Mouse (Mus musculus): ENCODE data around the gene Dpep2nb. TPM values are rescaled to one million over a fixed set of nuclear protein-coding genes. Genes with fewer than 3 reads are reported as not detected.

The Dpep2nb gene
- total and polyA plus RNA-seq, 3 experiments: not detected

DNA sequence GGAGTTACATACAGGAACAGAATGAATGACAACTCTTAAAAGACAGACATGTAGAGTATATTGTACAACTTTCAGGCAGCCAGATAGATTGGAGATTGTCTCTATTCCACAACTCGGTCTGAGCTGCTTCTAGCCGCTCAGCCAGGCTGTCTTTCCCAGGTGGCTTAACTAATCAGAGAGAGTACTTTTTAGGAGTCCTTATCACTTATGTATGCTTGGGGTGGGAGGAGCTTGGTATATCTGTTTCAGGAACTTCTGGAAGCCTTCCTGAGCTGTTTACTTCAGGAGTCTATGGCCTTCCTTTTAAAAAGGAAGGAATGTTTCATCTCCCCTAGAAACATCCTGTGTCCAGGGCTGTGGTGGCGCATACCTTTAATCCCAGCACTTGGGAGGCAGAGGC is 12.3 kb upstream of the Dpep2nb start:
- Histone ChIP-seq H3K27ac (ENCODE audit: insufficient read depth, low read depth) (no peak overlapping the region), H3K36me3 (replicated peaks in 1 of 2; ENCODE audit: control insufficient read depth in 1 of 2, insufficient read depth in 1 of 2, low read length in 1 of 2) (peaks cover 30 to 75% of the 10 kb centered on the region in 2 experiments), H3K4me1 (ENCODE audit: control insufficient read depth in 1 of 2, insufficient read depth in 2 of 2) (no peaks in the 10 kb centered on the region), H3K4me3 (replicated peaks in 1 of 3; ENCODE audit: low read depth in 2 of 3, low read length in 2 of 3, poor library complexity in 1 of 3) (no peak overlapping the region), H3K27me3 (replicated peaks) (no peaks in the 10 kb centered on the region), H3K4me2 (ENCODE audit: insufficient read depth, low read depth, poor library complexity, severe bottlenecking) (no peak overlapping the region), H3K9me3 (replicated peaks; ENCODE audit: low read length) (no peaks in the 10 kb centered on the region), H3K9ac (ENCODE audit: insufficient read depth, low read depth) (no peak overlapping the region), H3K79me2 (replicated peaks; ENCODE audit: control insufficient read depth, extremely low read depth, insufficient read depth, poor library complexity, severe bottlenecking) (no peaks in the 10 kb centered on the region)
- no peak for DNase-seq (ENCODE audit: extremely low read depth)
- dilution Hi-C loops (cut with MboI; ENCODE audit: extremely low pct_ligation_motif_present, extremely low pct_unique_long_range_greater_than_20kb, low sequenced_read_pairs) (no loop called here), in situ Hi-C loops (cut with MboI; ENCODE audit: low pct_ligation_motif_present, low pct_unique_long_range_greater_than_20kb, low sequenced_read_pairs) (no loop called here)
- no peak for TF ChIP-seq ELF1 (IDR thresholded peaks at IDR 0.05; ENCODE audit: low read depth, low read length)

DNA sequence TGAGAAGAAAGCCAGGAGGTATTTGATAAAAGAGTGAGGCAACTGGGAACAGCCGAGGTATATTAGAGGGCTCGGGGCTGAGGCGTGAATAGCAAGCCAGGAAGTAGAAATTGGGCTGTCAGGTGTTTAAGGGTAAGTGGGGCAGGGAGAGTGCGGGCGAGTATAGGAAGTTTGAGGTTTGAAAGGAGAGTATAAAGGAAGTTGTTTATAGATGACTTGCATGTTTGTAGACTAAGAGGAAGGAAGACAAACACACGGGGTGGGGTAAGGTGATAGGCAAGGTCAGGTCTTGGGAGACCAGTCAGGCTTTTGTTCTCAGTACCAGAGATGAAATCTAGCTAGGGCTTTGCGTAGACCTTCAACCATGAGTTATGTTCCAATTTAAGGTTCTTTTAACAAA is 11.4 kb upstream of the Dpep2nb start:
- no peak overlapping the region for H3K27ac ChIP-seq (ENCODE audit: insufficient read depth, low read depth)
- no peaks in the 10 kb centered on the region for H3K79me2 ChIP-seq (replicated peaks; ENCODE audit: control insufficient read depth, extremely low read depth, insufficient read depth, poor library complexity, severe bottlenecking)
- in situ Hi-C loops (cut with MboI; ENCODE audit: low pct_ligation_motif_present, low pct_unique_long_range_greater_than_20kb, low sequenced_read_pairs) (no loop called here), dilution Hi-C loops (cut with MboI; ENCODE audit: extremely low pct_ligation_motif_present, extremely low pct_unique_long_range_greater_than_20kb, low sequenced_read_pairs) (no loop called here)
- no peak overlapping the region for H3K4me3 ChIP-seq (replicated peaks in 1 of 3; ENCODE audit: low read depth in 2 of 3, low read length in 2 of 3, poor library complexity in 1 of 3)
- H3K36me3 ChIP-seq (replicated peaks in 1 of 2; ENCODE audit: control insufficient read depth in 1 of 2, insufficient read depth in 1 of 2, low read length in 1 of 2): peaks cover 30 to 68% of the 10 kb centered on the region in 2 experiments
- DNase-seq (ENCODE audit: extremely low read depth): no peak
- TF ChIP-seq JUN (IDR thresholded peaks at IDR 0.05; ENCODE audit: insufficient read depth, low read depth, low read length): no peak
- no peak for TF ChIP-seq ZC3H11A (IDR thresholded peaks at IDR 0.05; ENCODE audit: low read depth, low read length)
- TF ChIP-seq NRF1 (IDR thresholded peaks at IDR 0.05; ENCODE audit: low read depth, low read length): no peak
- TF ChIP-seq USF1 (IDR thresholded peaks at IDR 0.05; ENCODE audit: low read depth, low read length): no peak
- no peak for TF ChIP-seq MAZ (IDR thresholded peaks at IDR 0.05; ENCODE audit: low read depth, low read length)
- no peak for TF ChIP-seq CTCF (conservative IDR thresholded peaks at IDR 0.05 in 1 of 2, IDR thresholded peaks at IDR 0.05 in 1 of 2; ENCODE audit: low read depth in 2 of 2, low read length in 2 of 2)
- TF ChIP-seq PAX5 (IDR thresholded peaks at IDR 0.05; ENCODE audit: low read length): no peak
- TF ChIP-seq CHD2 (IDR thresholded peaks at IDR 0.05; ENCODE audit: low read length): no peak
- TF ChIP-seq ETS1 (conservative IDR thresholded peaks at IDR 0.05; ENCODE audit: low read depth, low read length): no peak
- TF ChIP-seq MYC (IDR thresholded peaks at IDR 0.05; ENCODE audit: low read depth, low read length): no peak
- TF ChIP-seq POLR2AphosphoS2 (IDR thresholded peaks at IDR 0.05; ENCODE audit: low read depth, low read length): no peak
- TF ChIP-seq ZMIZ1 (IDR thresholded peaks at IDR 0.05; ENCODE audit: low read depth, low read length): no peak
- no peak overlapping the region for H3K4me2 ChIP-seq (ENCODE audit: insufficient read depth, low read depth, poor library complexity, severe bottlenecking)
- no peaks in the 10 kb centered on the region for H3K27me3 ChIP-seq (replicated peaks)
- no peak overlapping the region for H3K9ac ChIP-seq (ENCODE audit: insufficient read depth, low read depth)
- H3K4me1 ChIP-seq (ENCODE audit: control insufficient read depth in 1 of 2, insufficient read depth in 2 of 2): peaks cover 0 to 4% of the 10 kb centered on the region in 2 experiments; a peak in 1 of 4 replicates
- no peaks in the 10 kb centered on the region for H3K9me3 ChIP-seq (replicated peaks; ENCODE audit: low read length)

DNA sequence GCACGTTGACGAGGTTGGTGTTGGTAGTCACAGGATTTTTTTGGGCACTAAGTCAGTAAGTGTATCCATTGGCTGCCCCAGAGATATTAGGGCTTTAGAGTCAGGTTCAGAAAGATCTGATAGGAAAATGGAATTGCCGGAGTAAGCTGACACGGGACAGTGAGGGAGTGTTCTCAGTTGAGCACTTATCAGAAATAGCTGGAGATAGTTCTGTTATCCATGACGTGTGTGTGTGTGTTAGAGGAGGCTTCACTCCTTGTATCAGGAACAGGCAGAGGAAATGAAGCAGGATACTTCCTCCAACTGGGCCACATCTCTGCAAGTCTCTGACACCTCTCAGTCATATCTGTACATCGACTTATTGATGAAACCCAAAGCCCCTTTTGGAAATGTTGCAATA is 10.5 kb upstream of the Dpep2nb start:
- Histone ChIP-seq H3K9me3 (replicated peaks; ENCODE audit: low read length) (no peaks in the 10 kb centered on the region), H3K79me2 (replicated peaks; ENCODE audit: control insufficient read depth, extremely low read depth, insufficient read depth, poor library complexity, severe bottlenecking) (no peaks in the 10 kb centered on the region; the same call in 1 of the 2 replicates), H3K36me3 (replicated peaks in 1 of 2; ENCODE audit: control insufficient read depth in 1 of 2, insufficient read depth in 1 of 2, low read length in 1 of 2) (peaks cover 24 to 60% of the 10 kb centered on the region in 2 experiments), H3K9ac (ENCODE audit: insufficient read depth, low read depth) (no peak overlapping the region), H3K27me3 (replicated peaks) (no peaks in the 10 kb centered on the region), H3K4me2 (ENCODE audit: insufficient read depth, low read depth, poor library complexity, severe bottlenecking) (no peak overlapping the region), H3K4me3 (replicated peaks in 1 of 3; ENCODE audit: low read depth in 2 of 3, low read length in 2 of 3, poor library complexity in 1 of 3) (no peak overlapping the region), H3K27ac (ENCODE audit: insufficient read depth, low read depth) (no peak overlapping the region), H3K4me1 (ENCODE audit: control insufficient read depth in 1 of 2, insufficient read depth in 2 of 2) (peaks cover 0 to 4% of the 10 kb centered on the region in 2 experiments; a peak in 1 of 4 replicates)
- DNase-seq (ENCODE audit: extremely low read depth): no peak
- TF ChIP-seq USF1 (IDR thresholded peaks at IDR 0.05; ENCODE audit: low read depth, low read length) (no peak), HCFC1 (IDR thresholded peaks at IDR 0.05; ENCODE audit: low read depth, low read length) (no peak), GABPA (IDR thresholded peaks at IDR 0.05; ENCODE audit: insufficient replicate concordance, low read depth, low read length) (no peak), JUN (IDR thresholded peaks at IDR 0.05; ENCODE audit: insufficient read depth, low read depth, low read length) (no peak), ZMIZ1 (IDR thresholded peaks at IDR 0.05; ENCODE audit: low read depth, low read length) (no peak), NRF1 (IDR thresholded peaks at IDR 0.05; ENCODE audit: low read depth, low read length) (no peak), E2F4 (IDR thresholded peaks at IDR 0.05; ENCODE audit: insufficient replicate concordance, low read depth, low read length) (no peak)
- dilution Hi-C loops (cut with MboI; ENCODE audit: extremely low pct_ligation_motif_present, extremely low pct_unique_long_range_greater_than_20kb, low sequenced_read_pairs) (no loop called here), in situ Hi-C loops (cut with MboI; ENCODE audit: low pct_ligation_motif_present, low pct_unique_long_range_greater_than_20kb, low sequenced_read_pairs) (no loop called here)
